Mouse (Mus musculus) embryonic facial prominence, embryonic 15.5 days (tissue): ENCODE results near the gene Mapk8ip1. TPM values are rescaled to one million over a fixed set of nuclear protein-coding genes. Genes with fewer than 3 reads are reported as not detected.

ENCODE experiments used
- ATAC-seq: fragments of 200-750 bp; cut with Nextera tagmentation; 2 replicates; pipeline ENCODE4 v1.8.0; 2017; ENCODE audit warnings: low read depth, moderate TSS enrichment; ENCODE audit not compliant: insufficient number of reproducible peaks, low FRiP score, low TSS enrichment
- H3K27ac ChIP-seq: fragments of 300-500 bp; sonication (generic); replicated peaks from 2 replicates; pipeline ENCODE4 v1.5.1; 2015; ENCODE audit warnings: mild to moderate bottlenecking, inconsistent platforms
- H3K27me3 ChIP-seq: fragments of 300-500 bp; sonication (generic); 2 replicates; pipeline ENCODE4 v1.6.1; 2015; ENCODE audit warnings: inconsistent platforms
- H3K36me3 ChIP-seq: fragments of 300-500 bp; sonication (generic); 2 replicates; pipeline ENCODE4 v1.6.1; 2015; ENCODE audit warnings: mild to moderate bottlenecking, inconsistent platforms
- H3K4me1 ChIP-seq: fragments of 300-500 bp; sonication (generic); 2 replicates; pipeline ENCODE4 v1.6.1; 2015; ENCODE audit warnings: inconsistent platforms
- H3K4me2 ChIP-seq: fragments of 300-500 bp; sonication (generic); replicated peaks from 2 replicates; pipeline ENCODE4 v1.6.1; 2015; ENCODE audit warnings: mild to moderate bottlenecking, inconsistent platforms
- H3K4me3 ChIP-seq: fragments of 300-500 bp; sonication (generic); replicated peaks from 2 replicates; pipeline ENCODE4 v1.5.1; 2015; ENCODE audit warnings: mild to moderate bottlenecking, inconsistent platforms
- H3K9ac ChIP-seq: fragments of 300-500 bp; sonication (generic); 2 replicates; pipeline ENCODE4 v1.6.1; 2015; ENCODE audit warnings: inconsistent platforms
- H3K9me3 ChIP-seq: fragments of 300-500 bp; sonication (generic); replicated peaks from 2 replicates; pipeline ENCODE4 v1.6.1; 2016; ENCODE audit warnings: inconsistent platforms
- WGBS: fragments of 180-500 bp; shearing (Covaris S2); methylation state at CpG from one replicate; pipeline ENCODE4 v1.1.7; 2015; 5-methylcytosine and 5-hydroxymethylcytosine counted together
- polyA plus RNA-seq: library from polyadenylated mRNA; unstranded; fragments of >200 nt; fragmentation: Nextera tagmentation; extraction: Ambion mirVana; gene quantifications from 2 replicates; pipeline ENCODE4 v1.2.1, GENCODE M21; 2015

The Mapk8ip1 gene
- polyA plus RNA-seq, 1 experiment from 2014 or later: 34.0 TPM

DNA sequence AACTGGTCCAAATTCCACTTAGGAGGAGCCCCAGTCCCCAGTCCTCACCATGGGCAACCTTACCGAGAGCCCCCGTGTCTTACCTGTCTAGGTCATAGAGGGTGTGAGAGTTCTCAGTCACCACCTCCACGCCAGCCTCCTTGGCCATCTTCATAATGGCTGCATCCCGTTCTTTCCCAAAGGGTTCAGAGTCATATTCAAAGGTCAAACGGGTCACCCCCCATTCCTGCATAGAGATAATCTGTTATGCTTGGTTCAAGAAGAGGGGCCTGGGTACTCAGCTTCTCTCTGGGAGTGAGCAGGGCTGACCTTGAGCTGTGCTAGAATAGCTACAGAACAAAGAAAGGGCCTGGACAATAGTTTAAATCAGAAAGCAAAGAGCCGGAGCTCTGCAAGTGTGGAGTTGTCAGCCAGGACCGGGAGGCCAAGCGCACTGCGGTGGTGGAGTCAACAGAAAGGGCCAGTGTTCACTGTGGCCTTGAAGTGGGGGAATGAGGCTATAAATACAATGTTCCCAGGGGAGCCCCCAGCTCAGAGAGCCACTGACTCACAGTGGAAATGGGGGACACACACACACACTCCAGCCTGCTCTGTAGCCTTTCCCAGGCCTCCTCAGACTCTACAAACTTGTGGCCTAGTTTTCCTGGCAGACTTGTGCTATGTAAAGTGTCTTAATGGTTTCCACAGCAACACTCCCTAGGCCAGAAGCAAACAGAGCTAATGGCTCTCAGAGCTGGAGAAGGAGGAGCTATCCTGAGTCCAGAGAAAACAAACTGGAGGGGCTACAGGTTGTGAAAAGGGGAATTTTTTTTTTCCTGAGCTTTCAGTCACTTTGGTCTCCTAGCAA, 23.6 kb upstream of the Mapk8ip1 start:
- ATAC-seq: peak; percentile 71
- H3K9ac ChIP-seq: no peak overlapping the region
- peaks cover 50% of the 10 kb centered on the region for H3K36me3 ChIP-seq
- H3K4me1 ChIP-seq: peaks cover 56% of the 10 kb centered on the region
- no peaks in the 10 kb centered on the region for H3K9me3 ChIP-seq
- 78% methylated on average over 9 of the region's 9 CpGs for WGBS
- H3K27ac ChIP-seq: peak overlapping the region; percentile 90
- H3K4me3 ChIP-seq: no peak overlapping the region
- H3K4me2 ChIP-seq: no peak overlapping the region
- H3K27me3 ChIP-seq: no peaks in the 10 kb centered on the region

DNA sequence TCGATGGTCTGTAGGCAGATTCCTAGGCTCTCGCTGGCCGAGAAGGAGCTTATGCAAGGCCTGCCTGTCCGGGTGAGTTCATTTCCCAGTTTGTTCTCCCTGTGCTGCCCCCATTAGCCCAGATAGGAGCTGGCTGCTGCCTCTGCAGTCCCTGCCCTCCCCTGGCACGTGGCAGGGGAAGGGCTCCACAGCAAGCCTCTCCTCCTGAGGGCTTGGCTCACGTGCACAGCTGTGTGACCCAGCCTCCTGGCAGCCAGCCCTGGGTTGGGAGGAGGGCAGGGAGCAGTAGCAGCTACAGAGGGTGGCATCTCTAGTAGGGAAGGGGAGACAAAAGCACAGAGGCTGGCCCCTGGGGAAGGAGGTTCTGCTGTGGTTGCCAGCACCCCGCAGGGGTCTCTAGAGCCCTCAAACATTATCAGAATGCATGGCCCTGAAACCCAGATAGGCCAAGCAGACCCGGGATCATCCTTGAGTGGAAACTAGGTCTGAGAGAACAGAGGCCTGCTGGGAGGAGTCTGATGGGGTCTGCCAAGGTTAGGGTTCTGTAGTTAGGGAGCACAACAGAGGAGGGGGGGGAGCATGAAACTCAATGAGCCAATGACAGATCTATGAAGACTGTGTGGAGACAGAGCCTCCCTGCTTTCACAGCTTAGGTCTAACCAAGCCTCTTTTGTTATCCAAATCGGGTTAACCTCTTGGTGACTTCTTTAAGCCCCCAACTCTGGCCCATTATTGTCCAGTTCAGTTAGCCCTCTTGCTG, 22.8 kb upstream of the Mapk8ip1 start:
- Histone ChIP-seq H3K36me3 (peaks cover 58% of the 10 kb centered on the region), H3K9ac (no peak overlapping the region), H3K4me3 (no peak overlapping the region), H3K4me2 (no peak overlapping the region), H3K27ac (peak overlapping the region; percentile 79), H3K27me3 (no peaks in the 10 kb centered on the region), H3K4me1 (peaks cover 48% of the 10 kb centered on the region), H3K9me3 (no peaks in the 10 kb centered on the region)
- 77% methylated on average over 9 of the region's 9 CpGs for WGBS
- peak; percentile 37 for ATAC-seq

DNA sequence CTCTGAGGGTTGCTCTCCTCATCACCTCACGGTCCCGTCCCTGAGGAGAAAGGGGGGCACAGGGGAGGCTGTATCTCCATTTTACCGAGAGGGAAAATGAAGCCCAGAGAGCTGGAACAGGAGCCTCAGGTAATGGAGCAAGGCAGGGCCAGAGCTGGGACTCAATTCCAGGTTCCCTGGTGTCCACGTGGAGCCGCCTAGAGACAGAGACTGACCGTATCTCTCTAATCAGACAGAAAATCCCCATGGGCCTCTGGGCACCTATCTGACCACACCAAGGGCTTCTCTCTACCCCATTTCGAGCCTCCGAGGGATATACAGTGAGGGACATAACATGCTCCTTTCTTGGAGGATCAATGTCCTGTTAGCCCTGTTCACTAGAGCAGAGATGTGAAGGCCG, 22.1 kb upstream of the Mapk8ip1 start:
- H3K27ac ChIP-seq: no peak overlapping the region
- ATAC-seq: no peak

DNA sequence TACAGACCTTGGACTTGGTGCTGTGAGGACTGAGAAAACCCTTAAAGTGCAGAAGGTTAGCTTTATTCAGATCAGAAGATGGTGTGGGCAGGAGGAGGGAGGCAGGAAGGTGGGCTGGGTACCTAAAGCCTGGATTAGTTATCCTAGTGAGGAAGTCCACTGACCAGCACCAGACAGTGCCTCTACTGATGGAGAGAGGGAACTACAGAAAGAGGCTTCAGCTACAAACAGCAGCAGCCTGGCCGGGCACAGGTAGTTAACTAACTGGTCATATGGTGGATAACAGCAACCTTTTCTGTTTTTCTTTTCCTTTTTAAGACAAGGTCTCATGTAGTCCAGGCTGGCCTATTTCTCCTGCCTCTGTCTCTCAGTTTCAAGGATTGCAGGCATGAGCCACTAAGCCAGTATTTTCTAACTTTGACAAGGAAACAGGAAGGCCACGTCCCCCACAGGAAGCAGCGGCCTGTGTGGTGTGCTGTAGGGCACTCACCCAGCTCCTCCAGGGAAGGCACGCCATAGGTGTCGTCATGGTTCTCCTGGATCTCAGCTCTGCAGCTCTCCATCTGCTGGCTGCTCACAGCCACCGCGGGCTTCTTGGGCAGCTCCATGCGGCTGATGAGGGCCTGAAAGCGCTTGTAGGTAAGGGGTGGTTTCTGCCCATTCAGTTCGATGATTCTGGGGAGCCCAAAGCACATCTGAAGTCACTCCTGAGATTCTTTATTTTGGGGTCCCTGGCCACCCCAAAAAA, 21.5 kb upstream of the Mapk8ip1 start:
- peaks cover 70% of the 10 kb centered on the region for H3K36me3 ChIP-seq

More for the DNA sequence above, 22.1 kb upstream of the Mapk8ip1 start:
- 92% methylated on average over 9 of the region's 9 CpGs for WGBS
- no peaks in the 10 kb centered on the region for H3K27me3 ChIP-seq
- H3K36me3 ChIP-seq: peaks cover 64% of the 10 kb centered on the region
- no peak overlapping the region for H3K4me2 ChIP-seq
- peaks cover 41% of the 10 kb centered on the region for H3K4me1 ChIP-seq
- no peak overlapping the region for H3K4me3 ChIP-seq
- no peak overlapping the region for H3K9ac ChIP-seq
- no peaks in the 10 kb centered on the region for H3K9me3 ChIP-seq

DNA sequence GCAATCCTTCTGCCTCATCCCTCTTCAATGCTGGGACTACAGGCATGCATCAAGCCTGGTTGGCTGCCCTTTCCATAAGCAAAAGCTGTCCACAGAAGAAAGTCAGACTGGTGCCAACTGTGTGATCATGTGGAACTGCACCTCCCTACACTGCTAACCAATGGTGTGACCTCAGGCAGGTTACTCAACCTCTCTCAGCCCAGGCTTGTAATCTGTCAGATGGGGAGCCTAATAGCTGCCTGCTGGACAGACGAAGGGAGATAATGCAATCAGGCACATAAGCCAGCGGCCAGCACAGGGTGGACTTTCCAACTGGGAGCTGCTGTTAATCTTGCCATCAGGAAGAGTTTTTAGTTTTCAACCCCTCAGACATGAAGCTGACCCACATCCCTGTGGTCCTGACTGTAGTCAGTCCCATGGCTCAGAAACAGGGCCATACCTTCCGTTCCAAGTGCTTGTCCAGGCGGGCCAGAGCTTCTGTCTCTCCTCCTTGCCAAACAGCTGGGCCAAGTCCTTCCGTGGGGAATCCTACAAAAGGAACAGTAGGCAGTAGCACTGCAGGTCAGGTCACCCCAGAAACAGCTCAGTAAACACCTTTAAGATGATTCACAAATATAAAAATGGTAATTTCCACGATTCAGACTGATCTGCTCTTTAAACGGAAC, 20.8 kb upstream of the Mapk8ip1 start:
- no peak overlapping the region for H3K4me2 ChIP-seq
- H3K27ac ChIP-seq: no peak overlapping the region
- peaks cover 75% of the 10 kb centered on the region for H3K36me3 ChIP-seq
- no peak overlapping the region for H3K9ac ChIP-seq
- peaks cover 28% of the 10 kb centered on the region for H3K4me1 ChIP-seq
- WGBS: 90% methylated on average over 7 of the region's 7 CpGs
- no peaks in the 10 kb centered on the region for H3K27me3 ChIP-seq
- no peaks in the 10 kb centered on the region for H3K9me3 ChIP-seq
- ATAC-seq: no peak
- no peak overlapping the region for H3K4me3 ChIP-seq

More for the DNA sequence above, 21.5 kb upstream of the Mapk8ip1 start:
- no peaks in the 10 kb centered on the region for H3K9me3 ChIP-seq
- H3K27ac ChIP-seq: no peak overlapping the region
- no peak overlapping the region for H3K4me3 ChIP-seq
- H3K4me2 ChIP-seq: no peak overlapping the region
- ATAC-seq: no peak
- 74% methylated on average over 10 of the region's 10 CpGs for WGBS
- no peaks in the 10 kb centered on the region for H3K27me3 ChIP-seq
- H3K9ac ChIP-seq: no peak overlapping the region
- peaks cover 35% of the 10 kb centered on the region for H3K4me1 ChIP-seq

DNA sequence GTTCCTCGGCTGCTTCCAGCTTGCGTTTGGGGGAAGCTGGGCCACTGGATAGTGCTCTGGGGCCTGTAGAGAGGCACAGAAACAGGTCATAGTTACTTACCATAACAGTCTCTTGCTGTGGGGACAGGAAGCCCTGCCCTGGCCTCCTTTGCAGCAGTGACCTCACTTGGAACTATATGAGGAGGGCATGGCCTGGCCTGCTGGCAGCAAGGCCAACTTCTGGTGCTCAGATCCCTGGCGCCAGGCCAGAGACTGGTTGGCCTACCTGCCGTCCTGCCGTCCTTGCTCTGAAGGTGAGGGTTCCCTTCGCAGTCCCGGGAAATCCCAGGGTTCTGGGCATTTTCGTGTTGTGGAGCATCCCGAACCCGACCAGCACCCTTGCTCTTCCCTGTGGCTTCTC, 10.6 kb upstream of the Mapk8ip1 start:
- no peaks in the 10 kb centered on the region for H3K9me3 ChIP-seq
- 94% methylated on average over 10 of the region's 10 CpGs for WGBS
- H3K4me1 ChIP-seq: no peaks in the 10 kb centered on the region
- no peak overlapping the region for H3K4me2 ChIP-seq
- H3K4me3 ChIP-seq: no peak overlapping the region
- no peak overlapping the region for H3K9ac ChIP-seq
- H3K27me3 ChIP-seq: no peaks in the 10 kb centered on the region
- H3K27ac ChIP-seq: no peak overlapping the region
- H3K36me3 ChIP-seq: peaks cover 91% of the 10 kb centered on the region
- ATAC-seq: no peak

DNA sequence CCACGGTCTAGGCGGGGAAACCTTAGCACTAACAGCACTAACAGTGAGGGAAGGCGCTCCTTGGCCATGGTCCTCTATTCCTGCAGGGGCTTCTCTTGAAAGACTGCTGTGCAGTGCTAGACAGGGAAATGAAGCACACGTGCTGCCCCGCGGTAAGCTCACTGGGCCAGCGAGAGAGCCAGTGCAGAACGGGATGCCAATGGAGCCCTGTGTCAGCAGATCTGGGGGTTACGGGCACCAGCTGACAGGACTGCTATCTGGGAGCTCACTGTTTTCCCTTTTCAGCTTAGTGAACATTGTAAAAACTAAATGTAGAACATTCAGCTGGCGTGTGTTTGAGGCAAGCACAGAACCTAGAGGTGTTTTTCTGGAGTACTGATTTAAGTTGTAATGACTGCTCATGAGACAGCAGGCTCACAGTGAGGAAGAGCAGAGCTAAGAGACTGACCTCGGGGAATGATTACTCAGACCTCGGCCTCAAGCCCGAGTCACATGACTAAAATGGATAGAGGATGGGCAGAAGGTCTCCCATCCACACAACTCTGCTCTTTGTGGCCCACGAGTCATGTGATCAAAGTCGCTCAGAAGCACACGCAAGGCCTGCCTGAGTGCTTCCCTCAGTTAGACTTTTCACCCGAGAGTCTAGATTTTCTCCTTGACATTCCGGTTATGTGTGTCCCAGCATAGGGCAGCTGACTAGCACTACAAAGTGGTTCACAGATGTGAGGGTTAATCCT, 7.4 kb upstream of the Mapk8ip1 start:
- H3K4me3 ChIP-seq: no peak overlapping the region
- no peaks in the 10 kb centered on the region for H3K27me3 ChIP-seq
- no peak for ATAC-seq
- no peaks in the 10 kb centered on the region for H3K4me1 ChIP-seq
- no peaks in the 10 kb centered on the region for H3K9me3 ChIP-seq
- no peak overlapping the region for H3K9ac ChIP-seq
- no peak overlapping the region for H3K4me2 ChIP-seq
- peaks cover 96% of the 10 kb centered on the region for H3K36me3 ChIP-seq
- no peak overlapping the region for H3K27ac ChIP-seq
- WGBS: 88% methylated on average over 18 of the region's 18 CpGs

DNA sequence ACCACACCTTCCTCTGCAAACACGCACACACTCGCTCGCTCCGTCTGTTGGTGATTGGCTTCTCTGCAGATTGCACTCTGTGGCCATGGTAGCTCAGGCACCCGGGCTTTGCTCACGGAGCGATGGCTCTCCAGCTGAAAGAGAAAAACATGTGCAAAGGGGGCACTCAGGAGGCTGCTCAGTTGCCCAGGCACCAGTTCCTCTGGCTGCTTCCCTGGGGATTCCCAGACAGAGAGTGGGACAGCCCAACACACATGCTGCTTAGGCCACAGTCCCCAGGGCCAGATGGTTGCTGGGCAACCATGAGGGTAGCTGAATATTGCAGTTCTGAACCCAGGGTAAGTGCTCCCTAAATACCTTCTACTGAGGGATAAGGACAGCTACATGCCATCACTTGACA, 4.6 kb upstream of the Mapk8ip1 start:
- peaks cover 6% of the 10 kb centered on the region for H3K4me1 ChIP-seq
- H3K36me3 ChIP-seq: peaks cover 69% of the 10 kb centered on the region
- no peak overlapping the region for H3K4me3 ChIP-seq
- H3K4me2 ChIP-seq: no peak overlapping the region
- H3K27ac ChIP-seq: no peak overlapping the region
- H3K9ac ChIP-seq: no peak overlapping the region
- no peak for ATAC-seq
- WGBS: 92% methylated on average over 7 of the region's 7 CpGs
- H3K27me3 ChIP-seq: peaks cover 2% of the 10 kb centered on the region; the same call in 1 of the 2 replicates
- no peaks in the 10 kb centered on the region for H3K9me3 ChIP-seq

DNA sequence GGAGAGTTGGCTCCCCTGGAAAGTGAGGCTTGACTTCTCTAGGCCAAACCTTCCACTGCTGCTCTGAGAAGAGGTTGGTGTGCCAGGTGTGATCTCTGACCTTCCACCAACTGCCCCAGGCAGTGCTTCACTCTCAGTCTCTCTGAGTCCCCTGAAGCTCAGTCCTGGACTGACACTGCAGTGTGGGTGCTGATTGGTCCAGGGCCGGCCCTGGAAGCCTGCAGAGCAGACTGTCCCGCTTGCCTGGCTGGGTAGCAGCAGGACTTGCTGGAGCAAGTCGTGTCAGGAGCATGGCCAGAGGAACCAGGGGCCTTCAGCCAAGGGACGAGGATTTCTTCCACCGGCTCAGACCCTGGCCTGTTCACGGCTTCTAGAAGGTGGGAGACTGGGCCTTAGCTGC, 3.7 kb upstream of the Mapk8ip1 start:
- H3K36me3 ChIP-seq: peaks cover 60% of the 10 kb centered on the region
- no peak for ATAC-seq

DNA sequence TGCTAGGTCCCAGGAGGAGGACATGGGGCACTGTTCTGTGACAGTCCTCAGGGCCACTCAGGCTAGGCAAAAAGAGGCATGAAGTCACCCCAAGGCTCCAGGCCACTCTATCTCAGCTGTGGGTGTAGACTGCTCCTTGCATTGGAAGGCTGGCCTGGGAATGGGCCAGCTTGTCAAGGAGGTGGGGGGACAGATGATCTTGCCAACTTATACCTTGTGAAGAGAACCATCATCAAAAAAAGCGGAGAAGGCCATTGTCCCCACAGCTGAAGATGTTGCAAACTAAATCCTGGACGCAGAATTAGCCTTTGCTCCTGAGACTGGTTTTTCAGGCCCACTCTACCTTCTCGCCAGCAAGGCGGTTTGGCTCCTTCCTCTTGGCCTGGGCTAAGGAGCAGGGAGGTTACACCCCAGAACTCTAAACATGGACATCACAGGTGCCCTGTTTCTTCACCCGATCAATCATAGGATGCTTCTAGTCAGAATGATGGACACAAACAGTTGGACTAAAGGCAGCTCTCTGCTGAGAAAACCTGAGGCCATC, 2.8 kb upstream of the Mapk8ip1 start:
- no peak for ATAC-seq
- Histone ChIP-seq H3K4me3 (no peak overlapping the region), H3K36me3 (peaks cover 51% of the 10 kb centered on the region), H3K27me3 (peaks cover 7% of the 10 kb centered on the region; the same call in 1 of the 2 replicates), H3K4me1 (peaks cover 10% of the 10 kb centered on the region), H3K27ac (no peak overlapping the region), H3K9ac (no peak overlapping the region), H3K4me2 (no peak overlapping the region), H3K9me3 (no peaks in the 10 kb centered on the region)
- WGBS: 85% methylated on average over 5 of the region's 5 CpGs

More for the DNA sequence above, 3.7 kb upstream of the Mapk8ip1 start:
- Histone ChIP-seq H3K4me2 (no peak overlapping the region), H3K27me3 (peaks cover 7% of the 10 kb centered on the region; the same call in 1 of the 2 replicates), H3K4me1 (peaks cover 10% of the 10 kb centered on the region), H3K4me3 (no peak overlapping the region), H3K9ac (no peak overlapping the region), H3K27ac (no peak overlapping the region), H3K9me3 (no peaks in the 10 kb centered on the region)
- 77% methylated on average over 6 of the region's 6 CpGs for WGBS
